ENCODE assay signal across 15 mouse cellular contexts in the genomic region with DNA sequence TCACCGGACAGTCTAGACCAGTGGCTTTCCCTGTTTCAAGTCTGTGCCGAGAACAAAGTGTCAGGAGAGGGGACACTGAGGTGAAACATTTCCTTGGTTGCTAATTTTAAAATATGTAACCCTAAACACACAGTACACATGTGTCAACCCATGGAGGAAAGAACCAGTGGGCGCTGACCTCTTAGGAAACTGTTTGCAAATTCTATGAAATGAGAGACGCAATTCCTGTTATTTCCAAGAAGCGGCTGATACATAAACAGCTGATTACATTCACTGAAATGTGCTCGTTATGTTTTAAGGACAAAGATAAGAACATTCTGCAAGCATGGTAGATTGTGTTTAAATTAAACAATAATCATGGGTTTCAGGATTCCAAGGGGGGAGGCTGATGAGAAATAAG.
"Had no signal": no experiment of that assay in that cellular context is flagged by ENCODE, and none has a peak within 500 bp of the region (broad histone marks: within the 10 kb centered on the region; RNA-seq: fewer than 3 reads in every experiment).

No protein-coding gene starts in this region.

- H3K27ac ChIP-seq: liver, embryonic 14.5 days; macrophage; midbrain, embryonic 13.5 days; midbrain, embryonic 15.5 days; neural tube, embryonic 12.5 days; stomach, embryonic 15.5 days; stomach, postnatal 0 days had no signal

- ATAC-seq: midbrain, embryonic 13.5 days; midbrain, embryonic 15.5 days had no signal

- DNase-seq: liver; lung, embryonic 14.5 days; right cerebral cortex, postnatal 14 days; thymus, adult 2 months; thymus, postnatal 25 days; thymus, postnatal 4 days had no signal

- H3K4me1 ChIP-seq: megakaryocyte, embryonic 14.5 days; midbrain, embryonic 13.5 days; midbrain, embryonic 15.5 days; neural tube, embryonic 12.5 days; stomach, embryonic 15.5 days had no signal

- H3K9ac ChIP-seq: liver, embryonic 14.5 days; lung, embryonic 14.5 days; midbrain, embryonic 13.5 days; midbrain, embryonic 15.5 days; neural tube, embryonic 12.5 days; stomach, embryonic 15.5 days had no signal

- H3K9me3 ChIP-seq: midbrain, embryonic 13.5 days; midbrain, embryonic 15.5 days; neural tube, embryonic 12.5 days; stomach, embryonic 15.5 days had no signal

- H3K4me2 ChIP-seq: lung, embryonic 14.5 days; midbrain, embryonic 11.5 days; midbrain, embryonic 13.5 days; midbrain, embryonic 15.5 days; neural tube, embryonic 12.5 days; stomach, embryonic 15.5 days had no signal

- H3K36me3 ChIP-seq: midbrain, embryonic 13.5 days; midbrain, embryonic 15.5 days; neural tube, embryonic 12.5 days; stomach, embryonic 15.5 days had no signal

- H3K27me3 ChIP-seq: megakaryocyte, embryonic 14.5 days; midbrain, embryonic 13.5 days; midbrain, embryonic 15.5 days; neural tube, embryonic 12.5 days; stomach, embryonic 15.5 days had no signal

- H3K4me3 ChIP-seq: megakaryocyte, embryonic 14.5 days; midbrain, embryonic 13.5 days; midbrain, embryonic 15.5 days; neural tube, embryonic 12.5 days; stomach, embryonic 15.5 days had no signal
